Mouse (Mus musculus) CH12.LX (cell line): ENCODE measurements at regions not wholly inside any gene's neighbourhood (a gene's known extent, or its start where the extent isn't known, plus 50 kb on each side); places are given as distances from the start of the nearest gene placed in this dataset.

Source experiments
- DNase-seq: peaks from one replicate; pipeline ENCODE4 v3.0.0-alpha.2; 2013; ENCODE audit errors: extremely low read depth
- H3K27ac ChIP-seq: 2 replicates; pipeline ENCODE4 v1.5.1; 2012; ENCODE audit warnings: low read depth, mild to moderate bottlenecking, control low read depth, moderate library complexity; ENCODE audit not compliant: insufficient read depth
- H3K27me3 ChIP-seq: replicated peaks from 2 replicates; pipeline ENCODE3; 2012; ENCODE audit warnings: inconsistent platforms
- H3K36me3 ChIP-seq, 2 experiments: replicated peaks in 1 of 2; 2 replicates each; pipeline versions ENCODE3 to v1.6.1; 2012; ENCODE audit warnings: inconsistent platforms in 1 of 2, low read length in 1 of 2, mild to moderate bottlenecking in 1 of 2, mixed read lengths in 1 of 2, moderate library complexity in 1 of 2; ENCODE audit not compliant: control insufficient read depth in 1 of 2, insufficient read depth in 1 of 2
- H3K4me1 ChIP-seq, 2 experiments: 2 replicates each; pipeline ENCODE4 v1.6.1; 2012; ENCODE audit warnings: inconsistent platforms in 1 of 2, moderate library complexity in 1 of 2; ENCODE audit not compliant: insufficient read depth in 2 of 2, control insufficient read depth in 1 of 2
- H3K4me2 ChIP-seq: 2 replicates; pipeline ENCODE4 v1.6.1; 2012; ENCODE audit warnings: low read depth, mild to moderate bottlenecking, control low read depth; ENCODE audit not compliant: poor library complexity, insufficient read depth, severe bottlenecking
- H3K4me3 ChIP-seq, 3 experiments: fragments of 150-350 bp in 1 of 3; sonication (generic) in 1 of 3; replicated peaks in 1 of 3; 2 replicates each; pipeline versions ENCODE3 to v1.5.1; 2011 to 2012; ENCODE audit warnings: low read depth in 2 of 3, low read length in 2 of 3, mild to moderate bottlenecking in 2 of 3, moderate library complexity in 2 of 3, control low read depth in 1 of 3, improper control_type of control experiment in 1 of 3, inconsistent platforms in 1 of 3, mixed read lengths in 1 of 3; ENCODE audit not compliant: poor library complexity in 1 of 3
- H3K79me2 ChIP-seq: replicated peaks from 2 replicates; pipeline ENCODE4 v1.6.1; 2012; ENCODE audit warnings: mild to moderate bottlenecking, moderate library complexity; ENCODE audit not compliant: control insufficient read depth, poor library complexity, insufficient read depth, severe bottlenecking; ENCODE audit errors: extremely low read depth
- H3K9ac ChIP-seq: 2 replicates; pipeline ENCODE4 v1.6.1; 2012; ENCODE audit warnings: low read depth, mild to moderate bottlenecking, control low read depth, moderate library complexity; ENCODE audit not compliant: insufficient read depth
- H3K9me3 ChIP-seq: replicated peaks from 2 replicates; pipeline ENCODE3; 2012; ENCODE audit warnings: low read length, inconsistent platforms, mixed read lengths
- BHLHE40 ChIP-seq: IDR thresholded peaks from 2 replicates; pipeline ENCODE4 v1.6.1; 2011; ENCODE audit warnings: mild to moderate bottlenecking, low read depth, low read length, improper control_type of control experiment
- CHD2 ChIP-seq: IDR thresholded peaks from 2 replicates; pipeline ENCODE4 v1.6.1; 2011; ENCODE audit warnings: low read length, improper control_type of control experiment
- CTCF ChIP-seq, 2 experiments: IDR thresholded peaks in 1 of 2; conservative IDR thresholded peaks in 1 of 2; 2 replicates each; pipeline ENCODE4 v1.5.1; 2011 to 2012; ENCODE audit warnings: low read depth in 2 of 2, low read length in 2 of 2, improper control_type of control experiment in 1 of 2, inconsistent platforms in 1 of 2, mild to moderate bottlenecking in 1 of 2, moderate library complexity in 1 of 2
- EP300 ChIP-seq: IDR thresholded peaks from 2 replicates; pipeline ENCODE4 v1.6.1; 2011; ENCODE audit warnings: low read length, improper control_type of control experiment
- KAT2A ChIP-seq: IDR thresholded peaks from 2 replicates; pipeline ENCODE4 v1.6.1; 2012; ENCODE audit warnings: low read length, improper control_type of control experiment, inconsistent platforms; ENCODE audit not compliant: insufficient replicate concordance
- MAZ ChIP-seq: IDR thresholded peaks from 2 replicates; pipeline ENCODE4 v1.6.1; 2012; ENCODE audit warnings: low read depth, mild to moderate bottlenecking, inconsistent platforms, low read length, improper control_type of control experiment, moderate library complexity
- MEF2A ChIP-seq: IDR thresholded peaks from 2 replicates; pipeline ENCODE4 v1.6.1; 2014; ENCODE audit warnings: low read depth, mild to moderate bottlenecking, inconsistent platforms, low read length, improper control_type of control experiment, borderline replicate concordance
- MYC ChIP-seq: IDR thresholded peaks from 2 replicates; pipeline ENCODE4 v1.6.1; 2011; ENCODE audit warnings: low read depth, mild to moderate bottlenecking, improper control_type of control experiment, low read length
- PAX5 ChIP-seq: IDR thresholded peaks from 2 replicates; pipeline ENCODE4 v1.6.1; 2012; ENCODE audit warnings: low read length, inconsistent platforms, mixed read lengths
- RAD21 ChIP-seq: IDR thresholded peaks from 2 replicates; pipeline ENCODE4 v1.6.1; 2011; ENCODE audit warnings: low read depth, mild to moderate bottlenecking, low read length, improper control_type of control experiment, moderate library complexity
- RCOR1 ChIP-seq: conservative IDR thresholded peaks from 2 replicates; pipeline ENCODE4 v1.6.1; 2012; ENCODE audit warnings: low read depth, mild to moderate bottlenecking, inconsistent platforms, low read length, improper control_type of control experiment
- SMC3 ChIP-seq: IDR thresholded peaks from 2 replicates; pipeline ENCODE4 v1.6.1; 2011; ENCODE audit warnings: low read depth, low read length, improper control_type of control experiment
- TBP ChIP-seq: conservative IDR thresholded peaks from 2 replicates; pipeline ENCODE4 v1.6.1; 2011; ENCODE audit warnings: low read depth, low read length, improper control_type of control experiment
- TCF12 ChIP-seq: IDR thresholded peaks from 2 replicates; pipeline ENCODE4 v1.6.1; 2014; ENCODE audit warnings: low read depth, mild to moderate bottlenecking, inconsistent platforms, low read length, improper control_type of control experiment
- USF1 ChIP-seq: IDR thresholded peaks from 2 replicates; pipeline ENCODE4 v1.6.1; 2014; ENCODE audit warnings: low read depth, mild to moderate bottlenecking, inconsistent platforms, low read length, improper control_type of control experiment
- ZC3H11A ChIP-seq: IDR thresholded peaks from 2 replicates; pipeline ENCODE4 v1.6.1; 2012; ENCODE audit warnings: low read depth, mild to moderate bottlenecking, inconsistent platforms, low read length, improper control_type of control experiment
- ZKSCAN1 ChIP-seq: IDR thresholded peaks from 2 replicates; pipeline ENCODE4 v1.6.1; 2012; ENCODE audit warnings: low read depth, inconsistent platforms, low read length, improper control_type of control experiment, borderline replicate concordance
- dilution Hi-C: fragments of 300-500 bp; cut with MboI; formaldehyde crosslinking; loops from 2 replicates; pipeline ENCODE4 v1.14.3; 2020; ENCODE audit warnings: low sequenced_read_pairs; ENCODE audit not compliant: extremely low pct_unique_long_range_greater_than_20kb, extremely low pct_ligation_motif_present
- in situ Hi-C: fragments of 300-500 bp; cut with MboI; formaldehyde crosslinking; loops from 3 replicates; pipeline ENCODE4 v1.14.3; 2019; ENCODE audit warnings: low sequenced_read_pairs, low pct_ligation_motif_present, low pct_unique_long_range_greater_than_20kb, mixed read lengths

- DNase-seq: peak; percentile 9
- Histone ChIP-seq H3K36me3 (no peaks in the 10 kb centered on the region), H3K4me2 (no peak overlapping the region), H3K9ac (no peak overlapping the region), H3K4me1 (no peaks in the 10 kb centered on the region), H3K27me3 (no peaks in the 10 kb centered on the region), H3K27ac (no peak overlapping the region), H3K79me2 (no peaks in the 10 kb centered on the region), H3K9me3 (peaks cover 2% of the 10 kb centered on the region), H3K4me3 (no peak overlapping the region)
- dilution Hi-C loops: no loop called here
- TF ChIP-seq CTCF (conservative IDR thresholded peaks at IDR 0.05 in 1 of 2, IDR thresholded peaks at IDR 0.05 in 1 of 2; ENCODE audit: low read depth in 2 of 2, low read length in 2 of 2): peak in 1 of 2 experiments; percentile 13; a peak in 1 of 4 replicates
- TF ChIP-seq PAX5: no peak
- peak; percentile 23; the same call in 1 of the 2 replicates for TF ChIP-seq SMC3
- in situ Hi-C loops: no loop called here
Measured at GRCm38 (mm10) chr13:39526469-39526868, 565.8 kb upstream of the Slc35b3 start.

GRCm38 (mm10) chr13:39523856-39524301 lies 563.2 kb upstream of the Slc35b3 start:
- in situ Hi-C loops (no loop called here), dilution Hi-C loops (no loop called here)
- no peaks in the 10 kb centered on the region for H3K36me3 ChIP-seq
- no peak overlapping the region for H3K4me3 ChIP-seq
- H3K9ac ChIP-seq: no peak overlapping the region
- TF ChIP-seq EP300 (no peak), ZKSCAN1 (no peak), TCF12 (no peak), TBP (no peak), MEF2A (no peak), MAZ (no peak), MYC (no peak), BHLHE40 (no peak), ZC3H11A (no peak), USF1 (no peak), KAT2A (no peak)
- DNase-seq: no peak
- H3K79me2 ChIP-seq: no peaks in the 10 kb centered on the region
- no peak overlapping the region for H3K4me2 ChIP-seq
- H3K4me1 ChIP-seq: no peaks in the 10 kb centered on the region
- no peak overlapping the region for H3K27ac ChIP-seq
- H3K27me3 ChIP-seq: no peaks in the 10 kb centered on the region
- H3K9me3 ChIP-seq: peaks cover 4% of the 10 kb centered on the region

GRCm38 (mm10) chr13:39523246-39523850 lies 562.7 kb upstream of the Slc35b3 start:
- dilution Hi-C loops: no loop called here
- Histone ChIP-seq H3K4me2 (no peak overlapping the region), H3K9ac (no peak overlapping the region), H3K4me1 (no peaks in the 10 kb centered on the region), H3K9me3 (peaks cover 4% of the 10 kb centered on the region), H3K27me3 (no peaks in the 10 kb centered on the region), H3K79me2 (no peaks in the 10 kb centered on the region), H3K4me3 (no peak overlapping the region), H3K36me3 (no peaks in the 10 kb centered on the region), H3K27ac (no peak overlapping the region)
- in situ Hi-C loops: no loop called here
- no peak for TF ChIP-seq RAD21
- no peak for TF ChIP-seq PAX5
- TF ChIP-seq RCOR1: no peak
- no peak for TF ChIP-seq CTCF (conservative IDR thresholded peaks at IDR 0.05 in 1 of 2, IDR thresholded peaks at IDR 0.05 in 1 of 2; ENCODE audit: low read depth in 2 of 2, low read length in 2 of 2)
- TF ChIP-seq CHD2: no peak
- no peak for TF ChIP-seq EP300
- no peak for DNase-seq
